Mouse (Mus musculus) stomach, embryonic 15.5 days (tissue): ENCODE results near the gene Tepp. TPM values are rescaled to one million over a fixed set of nuclear protein-coding genes. Genes with fewer than 3 reads are reported as not detected.

Experiments
- ATAC-seq: fragments of 200-750 bp; cut with Nextera tagmentation; 2 replicates; pipeline ENCODE4 v1.8.0; 2017; ENCODE audit warnings: low read depth, moderate number of reproducible peaks, moderate TSS enrichment; ENCODE audit not compliant: insufficient read depth, low FRiP score
- H3K27ac ChIP-seq: fragments of 300-500 bp; sonication (generic); 2 replicates; pipeline ENCODE4 v1.5.1; 2015; ENCODE audit warnings: mild to moderate bottlenecking, inconsistent platforms
- H3K27me3 ChIP-seq: fragments of 300-500 bp; sonication (generic); replicated peaks from 2 replicates; pipeline ENCODE4 v1.6.1; 2015; ENCODE audit warnings: inconsistent platforms
- H3K36me3 ChIP-seq: fragments of 300-500 bp; sonication (generic); 2 replicates; pipeline ENCODE4 v1.6.1; 2015; ENCODE audit warnings: inconsistent platforms
- H3K4me1 ChIP-seq: fragments of 300-500 bp; sonication (generic); 2 replicates; pipeline ENCODE4 v1.6.1; 2015; ENCODE audit warnings: inconsistent platforms
- H3K4me2 ChIP-seq: fragments of 300-500 bp; sonication (generic); 2 replicates; pipeline ENCODE4 v1.6.1; 2015; ENCODE audit warnings: mild to moderate bottlenecking, inconsistent platforms
- H3K4me3 ChIP-seq: fragments of 300-500 bp; sonication (generic); replicated peaks from 2 replicates; pipeline ENCODE4 v1.5.1; 2015; ENCODE audit warnings: inconsistent platforms
- H3K9ac ChIP-seq: fragments of 300-500 bp; sonication (generic); 2 replicates; pipeline ENCODE4 v1.6.1; 2015; ENCODE audit warnings: inconsistent platforms
- H3K9me3 ChIP-seq: fragments of 300-500 bp; sonication (generic); 2 replicates; pipeline ENCODE4 v1.6.1; 2016; ENCODE audit warnings: inconsistent platforms
- whole genome bisulfite sequencing: fragments of 180-500 bp; shearing (Covaris S2); methylation state at CpG from one replicate; pipeline ENCODE4 v1.1.7; 2015; 5-methylcytosine and 5-hydroxymethylcytosine counted together
- polyA plus RNA-seq: library from polyadenylated mRNA; unstranded; fragments of >200 nt; fragmentation: Nextera tagmentation; extraction: Ambion mirVana; gene quantifications from 2 replicates; pipeline ENCODE4 v1.2.1, GENCODE M21; 2015

Gene Tepp
- polyA plus RNA-seq, 1 experiment from 2014 or later = 0.23 TPM

GRCm38 (mm10) chr8:95374429-95374828 is 64.1 kb downstream of the Tepp start:
- Histone ChIP-seq H3K27ac (no peak overlapping the region), H3K4me2 (no peak overlapping the region), H3K4me1 (peaks cover 36% of the 10 kb centered on the region), H3K9me3 (no peaks in the 10 kb centered on the region), H3K4me3 (no peak overlapping the region), H3K9ac (no peak overlapping the region), H3K27me3 (no peaks in the 10 kb centered on the region), H3K36me3 (no peaks in the 10 kb centered on the region; the same call in 1 of the 2 replicates)
- 63% methylated on average over 3 of the region's 3 CpGs for WGBS
- no peak for ATAC-seq

DNA sequence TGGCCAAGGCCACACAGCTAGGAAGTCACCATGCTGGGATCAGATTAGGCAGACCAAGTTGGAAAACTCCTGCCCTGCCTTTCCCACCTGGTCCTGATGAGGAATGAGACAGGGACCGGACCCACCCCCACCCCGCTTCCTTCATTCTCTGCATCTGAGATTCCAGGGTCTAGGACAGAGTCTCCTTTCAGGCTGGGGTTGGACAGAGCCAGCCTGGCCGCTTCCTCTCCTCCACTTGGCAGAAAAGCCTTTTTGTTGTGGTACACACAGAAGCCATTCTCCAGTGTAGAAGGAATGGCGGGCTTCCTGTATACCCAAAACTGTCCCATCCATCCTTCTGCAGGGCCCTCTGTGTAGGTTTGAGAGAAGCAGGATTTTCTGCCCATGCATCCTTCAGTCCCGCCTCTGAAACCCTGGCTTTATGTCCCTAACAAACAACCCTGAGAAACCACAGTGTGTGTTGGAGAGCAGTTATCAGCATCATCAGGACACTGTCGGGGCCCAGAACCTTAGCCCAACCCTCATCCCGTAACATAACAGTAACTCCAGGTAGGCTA is 65.1 kb downstream of the Tepp start:
- Histone ChIP-seq H3K27ac (peak overlapping the region; percentile 18; the same call in 1 of the 2 replicates), H3K9ac (no peak overlapping the region), H3K27me3 (no peaks in the 10 kb centered on the region), H3K36me3 (no peaks in the 10 kb centered on the region; the same call in 1 of the 2 replicates), H3K4me2 (no peak overlapping the region), H3K9me3 (no peaks in the 10 kb centered on the region), H3K4me3 (no peak overlapping the region), H3K4me1 (peaks cover 30% of the 10 kb centered on the region)
- WGBS = 75% methylated on average over 7 of the region's 7 CpGs
- ATAC-seq = no peak

Other genes with a start within 250 kb of the Tepp start
- gene Katnb1, start 229.4 kb upstream of the Tepp start, polyA plus RNA-seq = 15.1 and 19.7 TPM in 2 replicates
- 21.2 and 23.1 TPM in 2 replicates for gene Kifc3, start 107.8 kb upstream of the Tepp start, polyA plus RNA-seq
- gene Cngb1, start 4.0 kb upstream of the Tepp start, polyA plus RNA-seq = 0.59 and 1.1 TPM in 2 replicates
- 6.2 and 7.2 TPM in 2 replicates for gene Zfp319, start 21.4 kb downstream of the Tepp start, polyA plus RNA-seq
- 36.1 and 38.5 TPM in 2 replicates for gene Usb1, start 21.7 kb downstream of the Tepp start, polyA plus RNA-seq
- 17.0 and 20.0 TPM in 2 replicates for gene Mmp15, start 41.7 kb downstream of the Tepp start, polyA plus RNA-seq
- 134 and 140 TPM in 2 replicates for gene Cfap20, start 124.3 kb downstream of the Tepp start, polyA plus RNA-seq
- 8.8 and 11.1 TPM in 2 replicates for gene Csnk2a2, start 179.5 kb downstream of the Tepp start, polyA plus RNA-seq
- gene Ccdc113, start 223.5 kb downstream of the Tepp start, polyA plus RNA-seq = 0.13 and 0.21 TPM in 2 replicates